Mouse (Mus musculus): Measurements from ENCODE around the gene Lgr5. TPM values are rescaled to one million over a fixed set of nuclear protein-coding genes. Genes with fewer than 3 reads are reported as not detected.

Gene Lgr5
- total RNA-seq (2021): 1 to 10 TPM; 2.0 to 2.5 TPM

DNA sequence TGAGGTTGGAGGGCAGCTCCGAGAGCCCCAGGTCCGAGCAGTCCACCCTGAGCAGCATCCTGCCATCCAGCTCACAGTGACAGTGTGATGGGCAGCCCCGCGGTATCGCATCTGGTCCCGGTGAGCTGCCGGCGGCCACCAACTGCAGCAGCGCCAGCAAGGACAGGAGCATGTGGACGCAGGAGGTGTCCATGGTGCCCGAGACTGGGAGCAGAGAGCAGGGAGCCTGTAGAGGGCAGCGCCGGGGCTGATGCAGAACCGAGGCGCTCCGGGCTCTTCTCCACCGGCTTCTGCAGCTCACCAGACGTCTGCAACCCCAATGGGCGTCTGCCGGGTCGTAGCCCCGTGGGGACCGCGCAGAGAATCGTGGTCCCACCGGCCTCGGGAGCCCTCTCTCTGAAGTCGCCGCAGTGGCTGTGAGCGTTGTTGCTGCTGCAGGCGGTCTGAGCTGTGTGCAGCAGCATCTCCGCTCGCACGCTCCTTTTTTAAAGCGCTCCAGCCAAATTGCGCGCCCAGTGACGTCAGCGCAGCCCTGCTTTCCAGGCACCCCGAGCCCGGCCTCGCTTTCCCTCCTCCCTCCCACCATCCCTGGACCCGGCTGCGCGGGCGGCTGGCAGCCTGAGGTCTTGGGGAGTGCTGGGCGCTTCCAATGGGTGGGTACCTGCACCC, at the start of gene Lgr5:
Gene Lgr5, minus strand, starts transcription at position 480 of the 669 bp plus-strand sequence.
- intact Hi-C loops (cut with DNase I): no loop called here

DNA sequence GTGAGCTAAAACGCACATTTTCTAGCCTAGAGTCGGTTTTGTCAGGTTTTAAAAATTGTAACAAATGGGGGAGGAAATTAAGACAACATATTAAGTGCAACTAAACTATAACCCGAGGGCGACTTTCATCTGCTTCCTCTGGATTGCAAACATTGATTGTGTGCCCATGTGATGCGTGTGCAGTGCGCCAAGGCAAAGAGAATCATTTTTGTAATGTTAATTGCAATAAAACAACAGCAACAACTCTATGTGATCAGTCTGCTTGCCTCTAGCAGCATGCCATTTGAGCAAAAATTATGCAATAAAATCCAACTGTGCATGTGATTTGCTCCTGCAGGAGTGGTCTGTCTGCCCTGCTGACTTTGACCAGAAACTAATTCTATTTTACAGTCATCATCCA, 39.1 kb upstream of the Lgr5 start:
- no peak for DNase-seq (ENCODE audit: extremely low spot score in 1 of 2, low spot score in 2 of 2)
- intact Hi-C loops (cut with DNase I): no loop called here

More for the DNA sequence above, at the start of gene Lgr5:
- DNase-seq (ENCODE audit: extremely low spot score in 1 of 2, low spot score in 2 of 2): peak; percentile 33 to 59

DNA sequence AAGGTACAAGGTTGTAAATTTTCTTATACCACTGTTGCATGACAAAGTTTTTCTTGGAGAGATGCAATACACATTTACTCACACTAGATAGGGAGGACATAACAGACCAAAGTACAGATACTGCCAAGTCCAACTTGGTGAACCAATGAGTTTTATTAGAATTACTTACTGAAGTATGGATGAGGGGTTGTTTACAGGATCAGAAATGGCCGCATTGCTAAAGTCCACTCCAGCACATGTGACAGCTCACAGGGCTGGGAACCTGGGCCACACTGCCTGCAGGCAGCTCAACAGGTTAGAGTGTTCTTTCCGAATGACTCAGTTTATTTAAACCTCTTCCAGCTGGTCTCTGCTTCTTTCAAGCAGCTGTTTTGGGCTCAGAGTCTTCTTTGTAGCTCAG, 37.4 kb upstream of the Lgr5 start:
- intact Hi-C loops (cut with DNase I): no loop called here

DNA sequence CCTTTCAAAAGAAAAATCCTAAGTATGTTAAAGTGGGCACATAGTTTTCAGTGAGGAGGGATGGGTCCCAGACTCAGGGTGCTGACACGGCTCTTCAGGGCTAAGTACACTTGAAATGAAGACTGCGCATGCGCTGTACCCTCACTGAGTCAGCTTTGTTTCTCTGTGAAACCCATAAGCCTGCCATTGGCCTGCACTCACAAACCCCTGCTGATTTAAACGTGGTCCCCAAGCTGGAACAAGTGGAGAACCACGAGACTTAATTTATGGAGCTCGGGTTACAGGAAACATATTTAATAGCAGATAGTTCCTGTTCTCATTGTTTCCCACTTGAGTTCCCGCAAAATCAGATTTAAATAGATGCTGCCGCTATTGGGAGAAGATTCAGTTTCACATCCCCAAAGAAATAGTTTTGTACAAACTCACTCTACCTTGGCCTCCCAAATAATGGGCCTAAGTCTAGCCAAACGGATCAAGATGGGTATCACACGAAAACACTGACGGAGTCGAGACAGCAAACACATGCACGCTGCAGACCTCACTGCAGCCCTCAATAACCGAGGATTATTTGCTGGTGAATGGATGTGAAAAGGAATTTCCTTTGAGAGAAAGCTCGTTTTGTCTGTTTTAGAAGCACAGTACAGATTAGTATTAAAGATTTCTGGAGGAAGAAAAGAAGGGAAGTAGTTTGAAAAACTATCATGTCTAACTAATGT, 36.5 kb upstream of the Lgr5 start:
- peak; percentile 4 to 34 for DNase-seq (ENCODE audit: extremely low spot score in 1 of 2, low spot score in 2 of 2)
- intact Hi-C loops (cut with DNase I): no loop called here

More for the DNA sequence above, 37.4 kb upstream of the Lgr5 start:
- no peak for DNase-seq (ENCODE audit: extremely low spot score in 1 of 2, low spot score in 2 of 2)

DNA sequence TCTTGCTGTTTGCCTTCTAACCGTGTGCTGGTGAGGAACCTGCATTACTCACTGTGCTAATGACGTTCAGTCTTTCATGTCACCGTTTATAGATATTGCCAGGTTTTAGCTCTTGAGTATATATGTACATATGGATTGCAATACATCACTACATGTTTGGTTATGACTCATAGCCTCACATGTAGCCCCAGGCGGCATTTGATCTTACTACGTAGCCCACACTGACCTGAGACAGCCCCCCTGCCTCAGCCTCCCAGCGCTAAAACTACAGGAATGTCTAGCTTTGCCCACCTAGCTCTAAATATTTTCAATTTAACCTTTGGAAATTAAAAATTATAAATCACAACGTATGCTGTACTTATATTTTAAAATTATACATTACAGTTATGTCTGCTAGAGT, 35.9 kb upstream of the Lgr5 start:
- intact Hi-C loops (cut with DNase I): no loop called here

DNA sequence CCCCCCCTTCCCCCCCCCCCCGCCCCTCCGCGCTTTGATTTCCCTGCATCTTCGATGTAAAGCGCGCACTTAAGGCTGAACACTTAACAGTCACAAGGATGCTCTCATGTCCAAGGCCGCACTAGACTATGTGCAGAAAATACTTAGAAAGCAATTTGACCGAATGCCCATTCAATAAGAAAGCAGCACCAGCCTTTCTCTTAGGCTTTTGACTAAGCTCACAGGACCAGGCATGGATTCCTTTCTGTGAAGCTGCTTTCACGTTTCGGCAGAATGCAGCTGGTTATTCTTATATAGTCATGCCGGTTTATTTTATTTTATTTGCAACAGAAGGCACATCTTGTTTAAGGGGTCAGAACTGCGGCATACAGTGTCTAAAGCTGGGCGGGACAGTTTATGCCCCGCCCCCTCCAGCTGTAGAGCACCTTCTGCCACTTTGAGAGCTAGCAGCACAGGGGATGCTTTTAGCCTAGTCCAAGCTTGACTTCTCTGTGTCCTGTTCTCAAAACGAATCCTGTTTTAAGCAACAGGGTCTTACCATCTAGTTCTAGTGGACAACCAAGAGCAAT, 30.8 kb upstream of the Lgr5 start:
- intact Hi-C loops (cut with DNase I): loop anchor here (5.0 to 10.0 kb wide), 3 partner anchors 184 to 294 kb away; no protein-coding TSS in a partner anchor
- no peak for DNase-seq (ENCODE audit: extremely low spot score in 1 of 2, low spot score in 2 of 2)

More for the DNA sequence above, 35.9 kb upstream of the Lgr5 start:
- DNase-seq (ENCODE audit: extremely low spot score in 1 of 2, low spot score in 2 of 2): no peak

DNA sequence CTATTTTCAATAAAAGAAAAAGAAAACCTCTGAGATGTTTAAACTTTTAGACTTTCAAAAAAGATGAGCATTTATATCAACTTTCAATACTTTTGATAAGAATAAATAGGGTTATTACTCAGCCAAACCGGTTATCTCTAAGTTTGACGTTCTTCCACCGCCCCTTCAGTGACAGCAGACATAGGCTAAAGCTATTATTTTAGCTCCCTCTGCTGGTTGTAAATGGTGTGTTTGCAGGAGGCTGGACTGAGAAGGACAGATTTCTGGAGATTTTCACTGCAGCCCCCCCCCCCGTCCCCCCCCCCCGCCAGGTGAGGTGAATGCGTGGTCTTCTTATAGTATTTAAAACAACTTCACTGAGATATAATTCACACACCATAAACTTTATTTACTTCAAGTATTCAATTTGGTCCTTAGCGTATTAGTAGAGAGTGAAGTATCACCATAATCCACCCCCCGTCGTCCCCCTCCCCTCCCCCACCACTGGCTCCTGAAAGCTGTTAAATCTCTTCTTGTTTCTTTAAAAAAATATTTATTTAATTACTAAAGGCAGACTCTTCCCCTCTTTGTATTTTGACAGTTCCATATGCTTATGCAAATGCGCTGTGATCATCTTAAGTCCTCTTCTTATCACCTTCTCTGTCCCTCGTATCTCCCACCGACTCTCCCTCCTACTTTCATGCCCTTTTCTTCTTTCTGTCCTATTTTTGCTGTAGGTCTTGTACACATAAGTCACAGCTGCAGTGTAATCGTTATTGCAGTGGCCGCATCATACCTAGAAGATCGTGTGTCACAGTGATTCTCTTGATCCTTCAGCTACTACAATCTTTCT, 30.1 kb upstream of the Lgr5 start:
- DNase-seq (ENCODE audit: extremely low spot score in 1 of 2, low spot score in 2 of 2): peak; percentile 22 to 34
- intact Hi-C loops (cut with DNase I): loop anchor here (5.0 to 10.0 kb wide), 3 partner anchors 183 to 293 kb away; no protein-coding TSS in a partner anchor

DNA sequence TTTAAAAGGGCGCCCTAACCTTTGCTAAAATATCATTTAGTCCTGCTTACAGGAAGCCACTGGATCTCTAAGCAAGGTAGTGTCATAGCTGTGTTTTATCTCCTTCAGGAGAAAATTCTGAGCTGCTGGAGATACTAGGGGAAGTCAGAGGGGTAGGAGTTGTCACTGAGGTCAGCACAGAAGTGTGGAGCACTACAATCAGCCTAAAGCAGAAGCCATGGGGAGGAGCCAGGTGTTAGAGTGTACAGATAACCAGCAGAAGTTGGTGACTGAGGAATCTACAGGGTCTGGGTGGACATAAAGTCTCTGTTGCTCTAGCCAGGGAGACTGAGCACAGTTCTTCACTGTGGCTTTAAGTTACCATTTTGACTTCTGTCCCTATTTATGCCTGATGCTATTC, 8.2 kb upstream of the Lgr5 start:
- no peak for DNase-seq (ENCODE audit: extremely low spot score in 1 of 2, low spot score in 2 of 2)
- intact Hi-C loops (cut with DNase I): no loop called here

DNA sequence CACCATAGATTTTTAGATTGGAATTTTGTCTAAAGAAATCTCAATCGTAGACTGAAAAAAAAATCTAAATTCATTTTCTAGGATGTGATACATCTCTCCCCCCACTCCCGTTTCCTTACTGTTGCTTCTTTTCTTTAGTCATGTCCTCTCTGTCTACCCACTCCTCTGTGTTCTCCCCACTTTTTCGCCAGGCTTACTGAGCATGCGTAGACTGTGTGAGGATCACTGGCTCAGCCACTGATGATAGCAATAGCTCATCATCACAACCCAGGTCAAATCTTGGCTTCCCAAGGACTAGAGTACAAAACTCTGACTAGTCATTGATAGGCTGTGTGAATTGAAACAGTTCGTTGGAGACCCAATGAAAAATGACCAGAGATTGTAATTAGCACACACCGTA, 6.1 kb upstream of the Lgr5 start:
- intact Hi-C loops (cut with DNase I): no loop called here
- no peak for DNase-seq (ENCODE audit: extremely low spot score in 1 of 2, low spot score in 2 of 2)

DNA sequence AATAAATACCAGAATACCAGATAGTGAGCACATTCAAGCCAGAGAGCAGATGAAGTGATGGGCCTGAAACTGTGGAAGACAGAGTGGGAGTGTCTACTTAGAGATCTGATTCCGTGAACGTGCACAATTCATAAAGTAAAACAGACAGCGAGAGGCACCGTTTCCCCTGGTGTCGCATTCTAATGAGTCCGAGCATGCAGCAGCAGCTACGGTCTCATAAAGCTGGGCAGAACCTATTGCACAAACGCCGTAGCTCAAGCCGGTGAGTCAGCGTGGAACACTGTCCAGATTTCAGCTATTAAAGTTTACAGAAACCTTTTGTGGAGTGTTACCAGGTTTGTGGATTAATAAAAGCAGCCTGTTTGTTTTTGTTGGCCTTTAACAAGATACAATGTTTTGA, 5.6 kb upstream of the Lgr5 start:
- no peak for DNase-seq (ENCODE audit: extremely low spot score in 1 of 2, low spot score in 2 of 2)
- intact Hi-C loops (cut with DNase I): no loop called here

DNA sequence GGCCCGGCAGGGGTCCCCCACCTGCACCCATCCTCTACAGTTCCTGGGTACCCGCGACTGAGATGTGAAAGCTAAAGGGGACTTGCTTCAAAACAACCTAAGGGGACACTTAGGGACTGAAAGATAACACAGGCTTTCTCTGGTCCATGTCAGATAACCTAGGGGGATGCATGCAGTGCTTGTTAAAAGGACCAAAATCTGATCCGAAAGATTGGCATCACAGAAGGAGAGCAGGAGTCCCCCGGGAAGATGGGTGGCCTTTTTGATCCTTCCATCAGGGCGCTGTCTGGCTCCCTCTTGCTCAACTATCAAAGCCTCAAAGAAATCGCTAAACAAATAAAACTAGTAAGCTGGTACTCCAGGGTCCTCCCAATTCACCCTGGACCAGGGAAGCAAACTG, 399 bp upstream of the Lgr5 start:
- no peak for DNase-seq (ENCODE audit: extremely low spot score in 1 of 2, low spot score in 2 of 2)
- intact Hi-C loops (cut with DNase I): no loop called here

DNA sequence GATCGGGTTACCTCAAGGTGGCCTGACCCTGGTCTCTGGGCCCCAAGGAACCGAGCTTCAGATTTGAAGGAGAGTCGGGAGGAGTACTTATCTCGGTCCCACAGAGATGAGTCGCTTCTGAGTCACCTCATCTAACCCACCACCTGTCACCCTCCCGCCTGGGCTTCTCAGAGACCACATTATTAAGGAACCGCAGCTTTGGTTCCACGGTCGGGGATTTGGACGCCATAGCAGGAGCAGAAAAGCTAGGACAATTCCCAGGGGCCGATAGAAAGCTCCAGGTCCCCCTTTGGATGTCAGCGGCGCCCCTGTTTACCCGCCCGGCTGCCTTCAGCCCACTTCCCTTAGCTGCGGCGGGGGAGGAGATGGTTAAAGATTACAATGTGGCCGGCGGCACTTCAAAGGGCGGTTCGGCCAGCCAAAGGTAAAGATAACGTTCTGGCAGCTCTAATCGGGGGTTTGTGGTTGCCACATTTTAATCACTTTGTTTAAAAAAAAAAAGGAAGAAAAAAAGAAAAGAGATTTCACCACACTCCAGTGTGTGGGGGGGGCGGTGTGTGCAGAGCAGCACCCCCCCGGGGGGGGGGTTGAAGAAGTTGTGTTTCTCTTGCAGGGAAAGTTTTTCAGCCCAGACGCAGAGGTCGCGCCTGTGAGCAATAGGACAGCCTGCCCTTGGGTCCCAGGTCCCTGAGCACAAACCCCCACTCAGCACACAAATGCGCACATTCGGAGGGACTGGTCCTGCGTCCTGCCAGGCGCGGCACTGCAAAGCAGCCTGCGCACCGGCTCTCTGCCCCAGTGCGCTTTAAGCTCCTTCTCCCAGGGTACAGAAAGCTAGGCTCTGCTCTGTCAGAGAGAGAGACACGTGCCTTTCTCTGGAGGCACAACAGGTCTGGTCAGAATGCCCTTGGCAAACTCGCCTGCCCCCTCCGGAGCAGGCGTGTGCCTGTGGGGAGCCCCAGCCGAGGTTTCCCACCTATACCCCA, 1.0 kb downstream of the Lgr5 start:
- DNase-seq (ENCODE audit: extremely low spot score in 1 of 2, low spot score in 2 of 2): no peak
- intact Hi-C loops (cut with DNase I): no loop called here

DNA sequence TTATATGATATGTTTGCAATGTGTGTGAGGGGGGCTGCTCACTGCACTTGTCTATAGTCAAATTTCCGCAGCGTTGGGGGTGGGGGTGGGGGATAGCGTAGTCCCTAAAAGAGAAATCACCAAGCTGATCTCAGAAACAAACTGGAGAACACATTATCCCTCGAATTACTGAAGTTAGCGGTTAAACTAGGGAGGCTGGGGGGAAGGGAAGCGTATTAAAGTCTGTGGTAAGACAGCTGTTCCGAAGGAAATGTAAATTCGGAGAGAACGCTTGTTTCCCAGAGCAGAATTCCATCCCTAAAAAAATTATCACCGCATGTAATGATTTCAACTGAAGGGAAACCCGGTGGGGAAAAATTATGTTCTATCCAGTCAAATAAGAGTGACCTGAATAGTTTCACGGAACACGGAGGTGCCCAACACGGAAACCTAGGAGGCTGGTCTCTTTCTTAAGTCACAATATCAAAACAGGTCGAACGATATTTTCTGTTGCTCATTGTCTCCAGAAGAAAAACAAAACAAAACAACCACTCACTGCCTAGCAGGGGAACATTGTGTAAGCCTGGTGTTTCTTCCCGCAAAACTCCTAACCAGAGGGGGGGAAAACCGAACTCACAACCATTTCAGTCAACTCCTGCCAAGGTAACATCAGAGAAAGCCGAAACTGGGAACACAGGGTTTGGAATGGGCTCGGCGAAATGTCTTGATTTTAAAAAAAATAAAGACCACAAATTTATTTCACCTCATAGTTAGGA, 1.9 kb downstream of the Lgr5 start:
- intact Hi-C loops (cut with DNase I): no loop called here
- no peak for DNase-seq (ENCODE audit: extremely low spot score in 1 of 2, low spot score in 2 of 2)

DNA sequence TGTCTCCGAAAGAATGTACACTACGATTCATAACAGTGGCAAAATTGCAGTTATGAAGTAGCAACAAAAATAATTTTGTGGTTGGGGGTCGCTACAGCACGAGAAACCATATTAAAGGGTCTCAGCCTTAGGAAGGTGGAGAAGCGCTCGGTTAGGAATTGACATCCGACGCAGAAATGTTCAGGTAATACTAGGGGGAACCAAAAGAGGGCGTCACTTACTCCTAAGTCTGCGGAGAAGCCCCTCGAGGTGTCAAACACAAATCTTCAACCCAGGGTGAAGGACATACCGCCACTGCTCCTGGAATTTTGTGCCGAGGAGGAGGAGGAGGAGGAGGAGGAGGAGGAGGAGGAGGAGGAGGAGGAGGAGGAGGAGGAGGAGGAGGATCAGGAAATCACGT, 2.9 kb downstream of the Lgr5 start:
- DNase-seq (ENCODE audit: extremely low spot score in 1 of 2, low spot score in 2 of 2): no peak
- intact Hi-C loops (cut with DNase I): no loop called here

DNA sequence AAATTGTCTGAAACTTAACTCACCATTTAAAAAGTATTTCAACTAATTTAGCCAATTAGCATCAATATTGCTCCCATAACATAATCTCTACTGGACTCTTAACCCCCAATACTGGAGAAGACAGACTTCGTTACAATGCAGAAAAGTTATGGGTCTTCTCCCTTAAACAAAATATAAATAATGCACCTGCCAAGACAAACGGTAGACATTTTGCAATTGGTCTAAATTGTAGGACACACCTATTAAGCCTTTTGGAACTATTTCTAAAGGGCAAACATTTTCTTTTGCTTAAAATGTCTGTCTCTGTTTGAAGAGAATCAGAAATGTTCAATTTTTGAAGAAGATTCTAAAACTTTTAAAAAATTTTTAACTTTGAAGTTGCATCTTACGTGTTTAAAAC, 4.5 kb downstream of the Lgr5 start:
- intact Hi-C loops (cut with DNase I): no loop called here
- no peak for DNase-seq (ENCODE audit: extremely low spot score in 1 of 2, low spot score in 2 of 2)

DNA sequence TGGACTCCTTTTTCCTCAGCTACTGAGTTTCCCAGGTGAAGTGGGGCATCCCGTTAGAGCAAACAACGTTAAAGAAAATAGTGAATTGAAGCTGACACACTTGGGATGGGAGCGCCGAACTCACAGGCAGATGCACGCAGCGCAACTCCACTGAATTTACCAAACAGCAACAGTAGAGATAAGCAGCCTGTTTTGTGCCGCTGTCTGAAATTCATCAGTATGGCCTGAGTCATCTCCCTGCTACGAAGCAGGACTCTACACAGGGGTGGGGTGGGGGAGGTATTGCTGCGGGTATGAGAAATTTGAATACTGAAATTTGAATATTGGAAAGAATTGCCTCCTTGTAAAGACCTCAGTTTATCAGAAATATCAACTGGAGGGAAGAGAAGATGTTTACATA, 5.6 kb downstream of the Lgr5 start:
- intact Hi-C loops (cut with DNase I): no loop called here
- DNase-seq (ENCODE audit: extremely low spot score in 1 of 2, low spot score in 2 of 2): no peak

DNA sequence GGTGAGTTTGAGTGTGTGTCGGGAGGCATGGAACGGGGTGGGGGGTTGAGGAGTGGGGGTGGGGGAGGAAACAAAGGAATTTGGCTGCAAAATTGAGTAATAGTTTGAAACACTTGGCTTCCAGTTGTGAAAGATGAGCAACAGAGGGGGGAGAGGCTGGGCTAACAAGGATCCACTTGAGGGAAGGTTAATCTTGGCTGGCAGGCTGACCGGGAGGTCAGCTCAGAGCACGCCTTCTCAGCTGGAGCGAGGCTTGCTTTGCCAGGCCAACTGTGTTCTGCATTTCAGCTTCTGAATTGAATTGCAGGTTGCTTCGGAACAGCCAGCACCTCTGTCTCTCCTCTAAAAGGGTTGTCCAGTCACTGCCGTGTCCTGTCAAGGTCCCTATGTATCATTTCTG, 8.1 kb downstream of the Lgr5 start:
- no peak for DNase-seq (ENCODE audit: extremely low spot score in 1 of 2, low spot score in 2 of 2)
- intact Hi-C loops (cut with DNase I): no loop called here

DNA sequence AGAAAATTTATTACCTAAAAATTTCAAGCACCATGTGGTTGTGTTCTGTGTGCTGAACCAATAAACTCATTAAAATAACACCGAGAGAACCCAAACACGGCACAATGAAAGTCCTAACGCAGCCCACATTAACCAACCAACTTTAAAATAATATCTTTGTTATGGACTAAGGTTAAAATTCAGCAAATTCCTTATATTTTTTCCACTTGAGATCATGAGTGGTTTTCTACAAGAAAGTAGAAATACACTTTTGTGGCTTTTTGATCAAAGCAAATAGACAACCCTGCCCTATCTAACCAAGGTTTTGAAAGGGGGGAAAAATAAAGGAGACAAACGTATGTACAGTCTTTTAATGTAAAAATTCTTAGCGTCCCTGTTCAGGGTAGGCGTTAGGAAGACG, 8.5 kb downstream of the Lgr5 start:
- DNase-seq (ENCODE audit: extremely low spot score in 1 of 2, low spot score in 2 of 2): no peak
- intact Hi-C loops (cut with DNase I): no loop called here
